Mouse (Mus musculus) 416B (cell line): ENCODE results near the gene Entpd7.

Experiments used
- DNase-seq: peaks from one replicate; pipeline ENCODE4 v3.0.0; 2011; ENCODE audit warnings: low read depth

The Entpd7 gene

GRCm38 (mm10) chr19:43689419-43690246, at the start of gene Entpd7:
Gene Entpd7 (plus strand): TSS chr19:43689672.
- DNase-seq, result peak; percentile 93

GRCm38 (mm10) chr19:43641833-43642232, 47.6 kb upstream of the Entpd7 start:
- DNase-seq, result no peak

GRCm38 (mm10) chr19:43642843-43643242, 46.6 kb upstream of the Entpd7 start:
- DNase-seq, result no peak

- no peak for DNase-seq
These were observed 44.0 kb upstream of the Entpd7 start for GRCm38 (mm10) chr19:43645508-43645907.

- no peak for DNase-seq
These were observed 42.6 kb upstream of the Entpd7 start for GRCm38 (mm10) chr19:43646852-43647251.

- DNase-seq, result no peak
These were observed 42.2 kb upstream of the Entpd7 start for GRCm38 (mm10) chr19:43647261-43647660.

GRCm38 (mm10) chr19:43648343-43648742, 41.1 kb upstream of the Entpd7 start:
- DNase-seq, result peak; percentile 85

- no peak for DNase-seq
These were observed 38.2 kb upstream of the Entpd7 start for GRCm38 (mm10) chr19:43651241-43651785.

- peak; percentile 85 for DNase-seq
These were observed 33.6 kb upstream of the Entpd7 start for GRCm38 (mm10) chr19:43655735-43656492.

GRCm38 (mm10) chr19:43659632-43660031, 29.8 kb upstream of the Entpd7 start:
- DNase-seq, result peak; percentile 14

- DNase-seq, result no peak
These were observed 28.7 kb upstream of the Entpd7 start for GRCm38 (mm10) chr19:43660774-43661173.

- no peak for DNase-seq
These were observed 27.1 kb upstream of the Entpd7 start for GRCm38 (mm10) chr19:43662176-43662967.

- DNase-seq, result no peak
These were observed 26.0 kb upstream of the Entpd7 start for GRCm38 (mm10) chr19:43663471-43663870.

GRCm38 (mm10) chr19:43665441-43666048, 23.9 kb upstream of the Entpd7 start:
- peak; percentile 63 for DNase-seq

- DNase-seq, result peak; percentile 51
These were observed 22.6 kb upstream of the Entpd7 start for GRCm38 (mm10) chr19:43666661-43667429.

GRCm38 (mm10) chr19:43667430-43667809, 22.1 kb upstream of the Entpd7 start:
- peak; percentile 61 for DNase-seq

- DNase-seq, result peak; percentile 42
These were observed 20.2 kb upstream of the Entpd7 start for GRCm38 (mm10) chr19:43669136-43669759.

- DNase-seq, result no peak
These were observed 18.4 kb upstream of the Entpd7 start for GRCm38 (mm10) chr19:43671054-43671453.

GRCm38 (mm10) chr19:43673513-43674315, 15.8 kb upstream of the Entpd7 start:
- peak; percentile 57 for DNase-seq

- no peak for DNase-seq
These were observed 15.2 kb upstream of the Entpd7 start for GRCm38 (mm10) chr19:43674316-43674689.
